Mouse (Mus musculus) fibroblast of lung, adult 2 months (primary cell): ENCODE results near the gene Mslnl.
"Not testable (repeated sequence)": the region's sequence is repeated elsewhere in the genome, so short reads cannot be mapped to it uniquely, and the experiment has no call there.

Experiments
- DNase-seq: peaks from one replicate; pipeline ENCODE4 v3.0.0-alpha.2; 2011; ENCODE audit warnings: low read depth

The Mslnl gene

GRCm38 (mm10) chr17:25735745-25736144 lies at the start of gene Mslnl:
Gene Mslnl, plus strand, starts transcription at chr17:25736042.
- no peak for DNase-seq

- DNase-seq: no peak
These were observed 49.5 kb upstream of the Mslnl start for GRCm38 (mm10) chr17:25686323-25686722.

DNA sequence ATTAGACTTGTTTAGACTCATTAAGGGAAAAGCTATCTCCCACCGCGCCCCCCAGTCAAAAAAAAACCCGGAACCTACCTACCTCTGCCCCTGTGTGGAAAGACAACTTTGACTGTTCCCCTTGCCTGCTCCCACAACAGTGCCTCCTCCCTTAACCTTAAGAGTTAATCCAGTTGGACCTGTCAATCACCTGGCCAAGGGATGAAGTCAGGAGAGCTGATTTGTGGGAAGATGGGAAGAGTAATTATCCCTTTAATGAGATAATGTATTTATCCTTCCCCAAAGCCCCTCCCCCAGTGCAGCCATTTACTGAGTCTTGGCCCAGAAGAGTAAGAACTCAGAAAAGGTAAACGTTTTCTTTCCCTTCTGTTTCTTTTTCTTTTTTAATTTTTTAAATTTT lies 46.9 kb upstream of the Mslnl start:
- DNase-seq: no peak

DNA sequence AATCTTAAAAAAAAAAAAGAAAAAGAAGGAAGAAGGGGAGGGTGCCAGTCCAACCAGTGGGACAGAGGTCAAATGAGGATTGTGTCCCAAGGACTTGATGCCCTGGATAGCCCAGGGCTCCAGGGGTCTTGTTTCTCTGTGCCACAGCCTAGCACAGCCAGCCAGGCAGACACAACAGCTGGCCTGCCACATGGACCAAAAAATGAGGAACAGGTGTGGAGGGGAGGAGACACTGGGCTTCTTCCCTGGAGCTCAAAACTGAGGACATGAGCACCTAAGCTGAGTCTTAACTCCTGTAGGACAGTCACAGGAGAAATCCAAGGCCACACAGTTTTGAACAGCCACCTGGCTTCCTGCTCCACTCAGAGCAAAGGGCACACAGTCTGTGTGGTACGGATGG lies 39.6 kb upstream of the Mslnl start:
- DNase-seq: no peak

DNA sequence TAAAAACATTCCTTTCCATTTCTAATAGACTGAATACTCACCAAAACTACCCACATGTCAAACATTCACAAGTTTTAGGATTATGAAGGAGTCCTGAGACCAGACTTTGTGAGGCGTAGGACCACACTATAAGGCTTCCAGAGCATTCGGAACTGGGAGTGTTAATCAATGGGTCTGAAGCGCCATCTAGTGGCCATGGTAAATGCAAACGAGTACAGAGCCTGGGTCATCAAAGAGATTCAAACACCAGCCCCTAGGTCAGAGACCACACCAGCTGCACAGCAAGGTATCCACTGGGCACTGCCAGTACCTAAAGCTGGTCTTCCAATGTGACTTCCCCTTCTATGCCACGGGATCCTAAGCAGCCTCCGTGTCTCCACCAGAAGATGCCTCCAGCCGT lies 37.4 kb upstream of the Mslnl start:
- DNase-seq: peak; percentile 19

GRCm38 (mm10) chr17:25700863-25701496 lies 34.9 kb upstream of the Mslnl start:
- no peak for DNase-seq

- DNase-seq: no peak
These were observed 25.8 kb upstream of the Mslnl start for GRCm38 (mm10) chr17:25709994-25710393.

DNA sequence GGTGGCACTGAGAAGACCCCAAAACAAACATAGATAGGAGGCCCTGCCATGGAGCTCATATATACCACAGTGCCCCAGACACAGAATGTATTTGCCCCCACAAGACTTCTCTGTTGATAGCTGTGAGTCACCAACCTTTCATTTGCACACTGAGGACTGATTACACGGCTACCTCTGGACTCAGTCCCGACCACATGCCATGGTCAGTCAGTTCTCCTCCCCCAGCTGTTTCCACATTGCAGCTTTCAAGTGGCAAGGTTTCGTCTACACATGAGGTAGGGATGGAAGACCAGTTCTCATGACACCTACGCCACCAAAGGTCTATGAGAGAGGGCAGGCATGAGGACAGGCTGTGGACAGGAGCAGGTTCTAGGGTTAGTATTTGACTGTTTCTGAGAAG lies 24.7 kb upstream of the Mslnl start:
- peak; percentile 50 for DNase-seq

DNA sequence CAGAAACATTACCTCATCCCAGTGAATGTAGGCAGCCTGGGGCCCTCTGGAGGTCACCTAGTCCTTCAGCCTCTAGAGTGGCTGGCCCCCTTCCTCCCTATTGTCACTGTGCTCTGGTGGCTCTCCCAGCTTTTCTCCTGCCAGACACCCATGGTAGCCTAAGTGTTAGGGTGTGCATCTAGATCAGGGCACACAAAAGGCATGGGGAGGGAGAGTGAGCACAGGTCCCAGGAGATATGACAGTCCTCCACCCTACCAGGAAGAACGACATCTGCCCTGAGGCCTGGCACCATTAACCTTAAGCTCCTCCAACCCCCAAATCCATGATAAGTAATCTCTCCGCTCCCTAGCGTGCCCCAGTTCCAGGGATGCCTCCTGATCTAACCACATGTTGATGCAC lies 20.2 kb upstream of the Mslnl start:
- no peak for DNase-seq

DNA sequence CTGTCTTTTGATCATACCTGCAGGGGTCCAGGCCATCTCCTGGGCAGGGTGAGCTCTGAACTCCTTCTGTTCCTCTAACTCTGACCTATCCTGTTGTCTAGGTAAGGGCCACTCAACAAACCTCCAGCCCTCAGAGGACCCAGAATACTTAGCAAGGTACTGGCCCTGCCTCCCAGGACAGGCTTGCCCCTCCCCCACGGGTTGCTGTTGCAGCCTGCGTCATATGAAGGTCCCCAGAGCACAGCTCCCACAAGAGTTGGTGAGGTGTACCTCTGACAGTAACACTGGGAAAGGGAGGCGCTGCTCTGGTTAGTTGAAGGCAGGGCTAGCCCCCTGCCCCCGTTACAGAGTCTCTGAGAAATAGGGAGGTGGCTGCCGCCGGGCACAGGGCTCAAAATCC lies 19.7 kb upstream of the Mslnl start:
- no peak for DNase-seq

GRCm38 (mm10) chr17:25716711-25717637 lies 18.9 kb upstream of the Mslnl start, which contains the start of gene Gng13:
Gene Gng13, plus strand, starts transcription at chr17:25717171.
- no peak for DNase-seq

DNA sequence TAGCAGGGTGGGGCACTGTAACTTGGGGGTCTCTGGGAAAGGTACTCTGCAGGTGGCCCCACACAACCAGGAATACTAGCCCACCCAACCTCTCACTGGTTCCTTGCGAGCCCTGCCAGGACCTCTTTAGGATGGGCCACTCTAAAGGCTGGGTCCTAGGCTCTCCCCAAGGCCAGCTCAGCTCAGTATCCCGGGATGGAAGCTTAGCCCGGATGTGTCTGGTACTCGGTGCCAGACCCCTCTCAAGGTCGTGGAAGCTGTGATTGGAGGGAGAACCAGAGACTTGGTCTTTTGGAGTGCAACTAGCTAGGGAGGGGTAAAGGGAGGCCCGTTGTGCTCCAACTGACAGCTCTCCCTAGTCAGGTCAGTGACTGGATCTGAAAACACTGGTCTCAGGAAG lies 18.2 kb upstream of the Mslnl start:
- no peak for DNase-seq

DNA sequence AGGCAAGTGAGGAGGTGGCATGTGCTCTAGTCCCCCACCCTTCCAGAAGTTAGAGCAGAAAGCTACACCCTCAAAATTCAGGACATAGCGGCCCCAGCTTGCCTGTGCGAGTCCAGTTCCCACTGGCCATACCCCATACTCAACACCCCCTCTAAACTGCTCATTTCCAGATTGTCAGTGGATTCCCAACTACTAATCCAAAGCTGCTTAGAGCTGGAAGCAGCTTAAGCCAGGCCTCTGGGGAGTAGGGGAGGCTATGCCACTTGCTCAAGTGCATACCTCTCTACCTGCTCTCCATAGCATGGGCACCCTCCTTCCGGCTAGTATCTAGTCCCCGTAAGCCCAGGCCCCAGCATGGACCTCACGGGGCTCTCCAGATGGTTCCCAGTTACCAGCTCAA lies 14.4 kb upstream of the Mslnl start:
- no peak for DNase-seq

GRCm38 (mm10) chr17:25723470-25723869 lies 12.4 kb upstream of the Mslnl start:
- DNase-seq: no peak

- DNase-seq: no peak
These were observed 11.9 kb upstream of the Mslnl start for GRCm38 (mm10) chr17:25723919-25724318.

DNA sequence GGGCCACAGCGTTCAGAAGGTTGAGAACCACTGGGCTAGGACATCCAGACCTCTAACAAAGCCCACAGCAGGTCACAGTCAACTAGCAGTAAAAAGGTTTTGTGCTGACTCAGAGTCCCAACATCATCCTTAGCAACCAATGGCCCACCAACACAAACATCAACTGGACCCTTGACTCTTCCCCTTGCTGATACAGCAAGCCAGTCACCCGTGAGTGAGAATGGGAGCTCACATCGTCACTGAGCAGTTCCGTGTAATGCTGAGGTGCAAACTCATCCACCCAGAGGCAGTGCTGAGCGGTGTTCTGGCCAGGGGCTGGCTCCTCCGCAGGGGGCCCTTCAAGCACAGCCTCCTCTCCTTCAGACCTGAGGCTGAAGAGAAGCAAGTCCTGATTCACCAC lies 10.6 kb upstream of the Mslnl start:
- DNase-seq: no peak

DNA sequence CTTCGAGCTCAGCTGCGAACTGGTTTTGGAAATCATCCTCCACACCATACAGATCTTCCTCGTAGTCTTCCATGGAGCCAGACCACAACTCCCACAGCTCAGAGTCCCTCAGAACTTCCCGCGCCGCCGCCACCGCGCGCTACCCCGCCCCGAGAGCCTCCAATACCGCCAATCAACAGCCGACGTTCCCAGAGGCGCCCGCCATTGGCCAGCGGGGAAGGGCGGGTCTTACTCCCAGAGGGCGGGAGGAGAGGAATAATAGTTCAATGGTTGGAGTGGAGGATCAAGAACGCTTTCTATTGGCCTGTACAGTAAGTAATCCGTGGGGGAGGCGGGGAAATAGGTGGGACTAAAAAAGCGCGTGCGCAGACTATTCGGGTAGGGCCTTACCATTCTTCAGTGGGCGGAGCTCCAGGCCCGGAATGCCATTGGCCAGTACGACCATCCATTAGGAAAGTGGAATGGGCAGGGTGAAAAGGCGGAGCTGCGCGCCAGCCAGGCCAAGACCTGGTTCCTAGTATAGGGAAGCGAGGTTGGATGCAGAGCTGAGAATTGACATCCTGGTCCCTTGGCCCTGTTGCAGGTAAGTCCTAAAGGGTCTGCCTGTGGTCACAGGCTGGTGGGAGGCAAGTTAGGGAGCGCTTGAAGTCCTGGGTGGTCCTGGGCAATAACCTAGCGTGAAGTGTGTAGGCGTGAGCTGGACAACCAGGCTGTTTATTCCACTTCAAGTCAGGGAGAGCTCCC lies 8.4 kb upstream of the Mslnl start, which contains the start of the genes Chtf18 and Rpusd1:
Gene Chtf18 (minus strand): TSS at position 155 of the 744 bp plus-strand sequence.
Gene Rpusd1 (plus strand): TSS at position 406 of the 744 bp plus-strand sequence.
- peak; percentile 100 for DNase-seq

DNA sequence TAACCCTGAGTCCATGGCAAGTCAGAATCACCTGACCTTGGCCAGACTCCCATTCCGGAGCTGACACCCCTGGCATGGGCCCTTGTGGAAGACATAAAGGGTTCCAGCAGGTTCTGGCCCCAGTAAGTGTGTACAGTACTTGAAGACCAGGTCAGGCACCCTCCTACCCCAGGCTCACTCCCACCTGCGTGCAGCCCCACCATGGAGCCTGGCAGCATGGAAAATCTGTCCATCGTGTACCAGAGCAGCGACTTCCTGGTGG lies 7.9 kb upstream of the Mslnl start:
- no peak for DNase-seq

DNA sequence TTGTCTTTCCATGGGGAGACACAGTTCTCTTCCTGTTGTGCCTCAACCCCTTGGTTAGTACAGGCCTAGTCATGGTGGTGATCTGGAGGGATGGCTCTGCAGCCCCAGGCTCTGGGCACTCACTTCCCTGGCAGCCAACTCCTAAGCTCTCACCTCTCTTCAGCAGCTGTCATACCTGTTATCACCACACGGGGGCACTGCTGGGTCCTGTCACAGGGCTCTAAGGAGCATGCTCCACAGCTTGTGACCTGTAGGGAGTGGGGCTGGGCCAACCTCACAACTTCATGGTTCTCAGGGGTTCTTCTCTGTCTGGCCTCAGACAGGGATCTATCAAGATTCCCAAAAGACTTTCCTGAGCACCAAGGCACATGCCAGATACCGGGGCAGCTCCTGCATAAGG lies 3.8 kb upstream of the Mslnl start:
- DNase-seq: peak; percentile 62

DNA sequence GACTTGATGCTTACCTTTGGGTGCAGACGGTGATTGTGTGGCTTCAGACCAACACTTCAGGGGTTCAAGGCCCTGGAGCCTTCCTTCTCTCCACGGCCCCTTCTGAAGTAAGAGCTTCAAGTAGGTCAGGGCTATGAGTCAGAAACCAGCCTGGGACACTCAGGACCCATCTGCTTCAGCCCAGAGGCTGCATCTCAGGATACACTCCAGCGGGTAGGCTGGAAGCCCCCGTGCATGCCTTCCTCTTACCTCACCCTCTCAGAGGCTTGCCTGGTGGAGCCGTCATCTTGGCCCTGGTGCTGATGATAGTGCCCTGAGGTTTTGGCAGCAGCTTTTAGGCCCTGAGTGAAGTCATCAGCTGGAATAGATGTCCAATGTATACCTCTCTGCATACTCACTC lies 596 bp upstream of the Mslnl start:
- DNase-seq: no peak

DNA sequence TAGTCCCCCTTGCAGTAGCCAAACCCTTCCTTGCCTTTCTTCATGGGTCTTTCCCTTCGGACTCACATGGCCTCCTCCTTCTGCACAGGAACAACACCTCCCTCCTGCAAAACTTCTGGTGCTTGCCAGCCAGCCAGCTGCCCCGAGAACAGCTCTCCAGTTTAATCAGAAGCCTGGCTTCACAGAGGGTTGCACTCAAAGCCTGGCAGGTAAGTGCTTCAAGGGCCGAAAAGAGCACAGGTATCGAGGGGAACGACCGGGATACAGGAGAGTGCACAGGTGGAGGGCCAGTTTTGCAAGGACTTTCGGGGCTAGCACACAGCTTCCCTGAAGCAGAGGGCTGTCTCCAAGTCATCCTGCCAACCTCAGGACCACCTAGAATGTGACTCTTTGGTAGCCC lies 3.0 kb downstream of the Mslnl start:
- no peak for DNase-seq

GRCm38 (mm10) chr17:25741471-25741870 lies 5.6 kb downstream of the Mslnl start:
- not testable (repeated sequence) for DNase-seq

GRCm38 (mm10) chr17:25743831-25744230 lies 8.0 kb downstream of the Mslnl start:
- no peak for DNase-seq
